In genomic region chrX:60403062-60403763, GRCm38 (mm10) we compare ENCODE assay signal across 8 mouse cellular contexts.
A peak's percentile ranks its signal among the peaks of the same experiment; 100 is the strongest.
DNase-seq lines count a peak whose midpoint lies in the region; ATAC-seq and TF ChIP-seq lines count a peak whose summit lies in the region.

No protein-coding gene starts in this region.

- TF ChIP-seq CTCF in kidney, postnatal 0 days (IDR thresholded peaks at IDR 0.05; ENCODE audit: low read depth), result no peak

- no peaks in the 10 kb centered on the region for H3K36me3 ChIP-seq in heart, embryonic 11.5 days (ENCODE audit: control insufficient read depth, insufficient read depth, low read length)
- no peaks in the 10 kb centered on the region for H3K36me3 ChIP-seq in kidney, postnatal 0 days (ENCODE audit: insufficient read depth, low read length)
- no peaks in the 10 kb centered on the region for H3K36me3 ChIP-seq in macrophage (ENCODE audit: inconsistent target)

- peak; percentile 24 for ATAC-seq in heart, embryonic 11.5 days (replicated peaks; ENCODE audit: insufficient number of reproducible peaks, low FRiP score, low TSS enrichment)
- ATAC-seq in kidney, postnatal 0 days (replicated peaks; ENCODE audit: low FRiP score, low read depth), result peak; percentile 22; the same call in 1 of the 2 replicates

- 11% methylated on average over 37 of the region's 46 CpGs for WGBS in heart, embryonic 11.5 days (ENCODE audit: insufficient replicate concordance)
- WGBS in kidney, postnatal 0 days, result 26% methylated on average over 45 of the region's 46 CpGs
- 26% methylated on average over 29 of the region's 46 CpGs for WGBS in macrophage (ENCODE audit: missing documents)

- H3K4me3 ChIP-seq in heart, embryonic 11.5 days (ENCODE audit: low read depth, low read length), result peak overlapping the region; percentile 60
- H3K4me3 ChIP-seq in kidney, postnatal 0 days (replicated peaks; ENCODE audit: low read depth, low read length), result peak overlapping the region; percentile 66
- peak overlapping the region; percentile 39 for H3K4me3 ChIP-seq in macrophage (ENCODE audit: inconsistent target)

- no peaks in the 10 kb centered on the region for H3K9me3 ChIP-seq in heart, embryonic 11.5 days (replicated peaks; ENCODE audit: control insufficient read depth, low read length)
- H3K9me3 ChIP-seq in kidney, postnatal 0 days (replicated peaks; ENCODE audit: low read length), result no peaks in the 10 kb centered on the region

- H3K4me1 ChIP-seq in heart, embryonic 11.5 days (ENCODE audit: control insufficient read depth, insufficient read depth, low read length), result no peaks in the 10 kb centered on the region
- no peaks in the 10 kb centered on the region for H3K4me1 ChIP-seq in kidney, postnatal 0 days (replicated peaks; ENCODE audit: insufficient read depth, low read length)

- H3K9ac ChIP-seq in heart, embryonic 11.5 days (ENCODE audit: low read depth, low read length), result peak overlapping the region; percentile 83
- H3K9ac ChIP-seq in kidney, postnatal 0 days (ENCODE audit: low read depth, low read length), result peak overlapping the region; percentile 90

- H3K4me2 ChIP-seq in heart, embryonic 11.5 days, result peak overlapping the region; percentile 75
- H3K4me2 ChIP-seq in kidney, postnatal 0 days (ENCODE audit: low read length), result peak overlapping the region; percentile 62

- peaks cover 4% of the 10 kb centered on the region; the same call in 1 of the 2 replicates for H3K27me3 ChIP-seq in heart, embryonic 11.5 days (ENCODE audit: control insufficient read depth, insufficient read depth, low read length)
- H3K27me3 ChIP-seq in kidney, postnatal 0 days (ENCODE audit: insufficient read depth, low read length), result no peaks in the 10 kb centered on the region

- H3K27ac ChIP-seq in heart, embryonic 11.5 days (ENCODE audit: low read depth, low read length), result no peak overlapping the region
- H3K27ac ChIP-seq in kidney, postnatal 0 days, result 0 out of 2 replicates have a peak overlapping the region, but pooled peaks have one; percentile 6
- no peak overlapping the region for H3K27ac ChIP-seq in macrophage

- DNase-seq in CD4-positive helper T cell, adult 2 months (ENCODE audit: low read depth, low spot score), result peak; percentile 35
- peak; percentile 10 for DNase-seq in MN1 (ENCODE audit: low spot score)
- DNase-seq in embryo, embryonic 11 days, result peak; percentile 15
- peak; percentile 16 for DNase-seq in kidney, postnatal 0 days (ENCODE audit: low spot score)
- peak; percentile 19 to 21 for DNase-seq in spleen, postnatal 36 days (ENCODE audit: low spot score in 2 of 2)
- DNase-seq in layer of hippocampus, adult 9-10 months (ENCODE audit: low spot score), result no peak

- H3K79me2 ChIP-seq in macrophage (ENCODE audit: inconsistent target), result peaks cover 29% of the 10 kb centered on the region; the same call in 1 of the 2 replicates
